Mouse (Mus musculus) hematopoietic stem cell, adult 5-6 weeks (primary cell): ENCODE results near the gene Ptgfrn. TPM values are rescaled to one million over a fixed set of nuclear protein-coding genes. Genes with fewer than 3 reads are reported as not detected.
A peak's percentile ranks its signal among the peaks of the same experiment; 100 is the strongest.

ENCODE experiments used
- ATAC-seq, 2 experiments: fragments of 125-278 bp in 1 of 2; replicated peaks in 1 of 2; 2 replicates each; pipeline ENCODE4 v1.8.0; 2016 to 2017; ENCODE audit warnings: inconsistent platforms in 2 of 2, mild to moderate bottlenecking in 2 of 2, moderate number of reproducible peaks in 2 of 2, low read depth in 1 of 2, moderate TSS enrichment in 1 of 2; ENCODE audit not compliant: low FRiP score in 2 of 2, poor library complexity in 2 of 2, severe bottlenecking in 2 of 2, insufficient read depth in 1 of 2, low TSS enrichment in 1 of 2
- total RNA-seq: library from RNA; stranded (forward); fragments of 172-1452, 232-1000 nt; gene quantifications from 2 replicates; pipeline ENCODE4 v1.2.3, GENCODE M21; 2017

Ptgfrn gene
- total RNA-seq, 1 experiment from 2014 or later: 0.10 TPM

- ATAC-seq: no peak
These were observed 14.6 kb upstream of the Ptgfrn start for GRCm38 (mm10) chr3:101124716-101125115.

- no peak for ATAC-seq
These were observed 12.4 kb upstream of the Ptgfrn start for GRCm38 (mm10) chr3:101122479-101122878.

- no peak; a peak in 1 of 4 replicates for ATAC-seq
These were observed 7.7 kb upstream of the Ptgfrn start for GRCm38 (mm10) chr3:101117774-101118173.

- no peak for ATAC-seq
These were observed 7.3 kb upstream of the Ptgfrn start for GRCm38 (mm10) chr3:101117386-101117749.

- ATAC-seq: no peak
These were observed 6.6 kb upstream of the Ptgfrn start for GRCm38 (mm10) chr3:101116431-101117385.

GRCm38 (mm10) chr3:101112518-101112894, 2.4 kb upstream of the Ptgfrn start:
- ATAC-seq: no peak

GRCm38 (mm10) chr3:101111848-101112517, 1.9 kb upstream of the Ptgfrn start:
- no peak for ATAC-seq

- ATAC-seq: no peak
These were observed 1.2 kb upstream of the Ptgfrn start for GRCm38 (mm10) chr3:101111321-101111720.

GRCm38 (mm10) chr3:101110838-101111103, 693 bp upstream of the Ptgfrn start:
- no peak for ATAC-seq

GRCm38 (mm10) chr3:101109558-101110021, 488 bp downstream of the Ptgfrn start:
- 0 out of 4 replicates have a peak, but pooled peaks of 1 of the 2 experiments have one; percentile 17 for ATAC-seq

- ATAC-seq: no peak
These were observed 1.2 kb downstream of the Ptgfrn start for GRCm38 (mm10) chr3:101108848-101109247.

GRCm38 (mm10) chr3:101108282-101108681, 1.8 kb downstream of the Ptgfrn start:
- ATAC-seq: no peak

GRCm38 (mm10) chr3:101106326-101106725, 3.8 kb downstream of the Ptgfrn start:
- ATAC-seq: no peak

GRCm38 (mm10) chr3:101105486-101105885, 4.6 kb downstream of the Ptgfrn start:
- ATAC-seq: no peak

GRCm38 (mm10) chr3:101104883-101105282, 5.2 kb downstream of the Ptgfrn start:
- no peak for ATAC-seq

GRCm38 (mm10) chr3:101103770-101104169, 6.3 kb downstream of the Ptgfrn start:
- no peak for ATAC-seq

- ATAC-seq: no peak
These were observed 8.0 kb downstream of the Ptgfrn start for GRCm38 (mm10) chr3:101102106-101102505.

GRCm38 (mm10) chr3:101101184-101101583, 8.9 kb downstream of the Ptgfrn start:
- no peak for ATAC-seq
